ENCODE assay signal across 1 mouse cellular context in the genomic region with DNA sequence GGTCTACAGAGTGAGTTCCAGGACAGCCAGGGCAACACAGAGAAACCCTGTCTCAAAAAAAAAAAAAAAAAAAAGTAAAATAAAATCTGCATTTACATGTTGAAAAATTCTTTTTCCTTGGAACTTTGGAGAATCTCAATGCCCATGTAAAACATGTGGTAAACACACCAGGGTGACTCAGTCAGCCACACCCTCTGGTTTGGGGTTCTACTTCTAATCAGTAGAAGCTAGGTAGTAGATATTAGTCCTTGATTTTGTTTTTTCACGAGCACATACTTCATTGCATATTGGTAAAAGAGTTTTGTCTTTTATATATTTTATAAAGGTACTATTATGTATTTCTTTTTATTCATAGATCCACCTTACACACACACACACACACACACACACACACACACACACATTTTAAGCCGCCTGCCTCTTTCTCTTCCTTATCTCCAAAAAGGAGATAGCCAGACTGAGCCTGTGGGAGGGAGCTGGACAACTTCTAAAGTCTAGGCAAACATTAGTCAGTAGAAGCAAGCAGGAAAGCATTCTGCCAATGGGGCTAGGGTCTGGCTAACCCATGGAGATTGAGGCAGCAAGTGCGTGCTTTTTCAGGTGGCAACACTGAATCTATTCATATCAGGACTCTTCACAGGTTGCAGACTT.
TF ChIP-seq lines count a peak whose summit lies in the region.

No protein-coding gene starts in this region.

TF ChIP-seq in MEL, 35 proteins besides CTCF, POLR2A, EP300 and RAD21:
- TF ChIP-seq TAL1 (IDR thresholded peaks at IDR 0.05; ENCODE audit: low read length) (peak; percentile 11; the same call in 1 of the 2 replicates), GATA1 (IDR thresholded peaks at IDR 0.05; ENCODE audit: low read depth, low read length) (peak; percentile 71), POLR2AphosphoS2 (IDR thresholded peaks at IDR 0.05; ENCODE audit: low read length) (no peak), TCF12 (IDR thresholded peaks at IDR 0.05; ENCODE audit: low read depth, low read length) (peak; percentile 56; the same call in 1 of the 2 replicates), CHD1 (IDR thresholded peaks at IDR 0.05; ENCODE audit: low read depth, low read length) (no peak), MAX (IDR thresholded peaks at IDR 0.05; ENCODE audit: low read length) (peak; percentile 8; the same call in 1 of the 2 replicates), ZNF384 (IDR thresholded peaks at IDR 0.05; ENCODE audit: low read depth, low read length) (peak; percentile 53), CHD2 (IDR thresholded peaks at IDR 0.05; ENCODE audit: low read length) (no peak), ETS1 (IDR thresholded peaks at IDR 0.05; ENCODE audit: low read depth, low read length) (0 out of 2 replicates have a peak, but pooled peaks have one; percentile 35), BHLHE40 (IDR thresholded peaks at IDR 0.05; ENCODE audit: borderline replicate concordance, low read depth, low read length) (no peak), E2F4 (IDR thresholded peaks at IDR 0.05; ENCODE audit: borderline replicate concordance, low read depth, low read length) (no peak), USF2 (IDR thresholded peaks at IDR 0.05; ENCODE audit: borderline replicate concordance in 1 of 2, insufficient read depth in 1 of 2, low read depth in 1 of 2, low read length in 2 of 2) (no peak), GABPA (IDR thresholded peaks at IDR 0.05; ENCODE audit: low read depth, low read length) (no peak), NELFE (IDR thresholded peaks at IDR 0.05; ENCODE audit: low read depth, low read length) (no peak), ELF1 (IDR thresholded peaks at IDR 0.05; ENCODE audit: low read depth, low read length) (no peak), ZC3H11A (IDR thresholded peaks at IDR 0.05; ENCODE audit: low read depth, low read length) (no peak), TBP (IDR thresholded peaks at IDR 0.05; ENCODE audit: low read depth, low read length) (no peak), RCOR1 (IDR thresholded peaks at IDR 0.05; ENCODE audit: low read depth, low read length) (peak; percentile 73), NRF1 (IDR thresholded peaks at IDR 0.05; ENCODE audit: insufficient read depth, low read depth, low read length, poor library complexity, severe bottlenecking) (no peak), KAT2A (conservative IDR thresholded peaks at IDR 0.05; ENCODE audit: low read depth, low read length) (no peak), USF1 (IDR thresholded peaks at IDR 0.05; ENCODE audit: low read depth, low read length) (no peak), MXI1 (IDR thresholded peaks at IDR 0.05; ENCODE audit: low read depth, low read length) (peak; percentile 38; the same call in 1 of the 2 replicates), MEF2A (IDR thresholded peaks at IDR 0.05; ENCODE audit: extremely low read depth, insufficient replicate concordance, low read depth, low read length, poor library complexity, severe bottlenecking) (no peak), ZMIZ1 (IDR thresholded peaks at IDR 0.05; ENCODE audit: low read depth, low read length) (no peak), MAZ (IDR thresholded peaks at IDR 0.05; ENCODE audit: low read depth, low read length) (peak; percentile 34; the same call in 1 of the 2 replicates), SMC3 (IDR thresholded peaks at IDR 0.05; ENCODE audit: low read depth, low read length) (peak; percentile 13; the same call in 1 of the 2 replicates), UBTF (IDR thresholded peaks at IDR 0.05; ENCODE audit: borderline replicate concordance, insufficient read depth, low read depth, low read length) (no peak), ZKSCAN1 (IDR thresholded peaks at IDR 0.05; ENCODE audit: low read depth, low read length) (no peak), SIN3A (IDR thresholded peaks at IDR 0.05; ENCODE audit: low read length) (peak; percentile 44; the same call in 1 of the 2 replicates), POLR2AphosphoS5 (IDR thresholded peaks at IDR 0.05; ENCODE audit: borderline replicate concordance, low read depth, low read length) (no peak), JUND (IDR thresholded peaks at IDR 0.05; ENCODE audit: low read depth, low read length) (no peak), HCFC1 (IDR thresholded peaks at IDR 0.05; ENCODE audit: low read depth, low read length) (0 out of 2 replicates have a peak, but pooled peaks have one; percentile 16), MYB (IDR thresholded peaks at IDR 0.05; ENCODE audit: low read depth, low read length) (no peak), MAFK (IDR thresholded peaks at IDR 0.05; ENCODE audit: borderline replicate concordance, low read depth, low read length) (0 out of 2 replicates have a peak, but pooled peaks have one; percentile 11), MYC (IDR thresholded peaks at IDR 0.05; ENCODE audit: low read depth, low read length) (no peak)
